Mouse (Mus musculus): ENCODE data around the gene Tmsb4x.

Tmsb4x gene

DNA sequence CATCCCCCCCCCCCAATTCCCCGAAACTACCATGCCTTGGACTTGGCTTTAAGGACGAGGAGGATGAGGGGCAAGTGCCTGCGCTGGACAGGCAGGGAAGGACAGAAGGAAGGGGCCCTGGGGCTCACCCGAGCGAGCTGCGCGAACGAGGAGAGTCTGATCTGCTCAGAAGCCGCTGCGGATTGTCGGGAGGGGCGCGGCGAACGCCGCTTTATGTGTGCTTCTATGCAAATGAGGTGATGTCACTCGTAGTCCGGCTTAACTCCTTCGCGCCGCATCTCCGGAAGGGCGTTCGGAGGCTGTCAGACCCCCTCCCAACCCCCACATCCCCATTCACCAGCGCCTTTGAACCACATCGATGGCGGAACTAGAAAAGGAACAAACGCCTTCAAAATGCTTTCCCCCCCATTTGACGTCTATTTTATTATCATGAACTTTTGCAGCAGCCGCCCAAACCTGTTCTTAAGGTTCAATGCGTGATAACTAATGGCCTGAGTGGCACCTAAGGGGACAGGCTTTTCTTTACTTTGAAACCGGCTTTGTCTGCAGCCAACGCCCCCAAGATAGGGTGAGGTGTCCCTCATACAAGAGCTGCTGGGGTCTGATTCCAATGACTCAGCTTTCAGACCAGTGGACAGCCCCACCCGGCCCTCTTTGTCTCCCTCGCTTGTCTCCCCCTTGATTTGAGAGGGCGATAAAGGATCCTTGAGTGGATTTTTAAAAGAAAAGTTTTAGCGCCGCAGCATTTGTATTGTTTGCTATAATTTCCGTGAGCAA lies at the start of gene Tmsb4x:
Gene Tmsb4x (minus strand): TSS at position 338 of the 777 bp plus-strand sequence.
- in situ Hi-C loops (cut with MboI, MseI) = no loop called here

DNA sequence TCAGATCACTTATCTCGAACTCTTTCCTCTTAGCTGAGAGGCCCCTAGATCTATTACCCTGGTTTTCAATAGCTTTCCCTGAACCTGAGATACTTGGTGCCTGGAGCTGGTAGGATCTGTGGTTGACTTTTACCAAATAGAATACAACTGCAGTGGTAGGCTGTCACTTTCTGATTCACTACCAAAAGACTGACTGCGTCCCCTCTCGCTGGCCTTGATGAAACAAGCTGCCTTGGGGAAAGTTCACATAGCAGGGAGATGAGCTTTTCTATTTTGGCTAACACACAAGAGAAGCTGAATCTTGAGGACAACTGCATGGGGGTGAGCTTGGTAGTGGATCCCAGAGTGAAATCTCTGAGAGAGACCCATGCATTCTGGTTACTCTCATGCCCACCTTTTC lies 32.6 kb upstream of the Tmsb4x start:
- in situ Hi-C loops (cut with MboI, MseI) = loop anchor here (5.0 to 25.0 kb wide), 2 partner anchors 44 to 1054 kb away; no protein-coding TSS in a partner anchor

DNA sequence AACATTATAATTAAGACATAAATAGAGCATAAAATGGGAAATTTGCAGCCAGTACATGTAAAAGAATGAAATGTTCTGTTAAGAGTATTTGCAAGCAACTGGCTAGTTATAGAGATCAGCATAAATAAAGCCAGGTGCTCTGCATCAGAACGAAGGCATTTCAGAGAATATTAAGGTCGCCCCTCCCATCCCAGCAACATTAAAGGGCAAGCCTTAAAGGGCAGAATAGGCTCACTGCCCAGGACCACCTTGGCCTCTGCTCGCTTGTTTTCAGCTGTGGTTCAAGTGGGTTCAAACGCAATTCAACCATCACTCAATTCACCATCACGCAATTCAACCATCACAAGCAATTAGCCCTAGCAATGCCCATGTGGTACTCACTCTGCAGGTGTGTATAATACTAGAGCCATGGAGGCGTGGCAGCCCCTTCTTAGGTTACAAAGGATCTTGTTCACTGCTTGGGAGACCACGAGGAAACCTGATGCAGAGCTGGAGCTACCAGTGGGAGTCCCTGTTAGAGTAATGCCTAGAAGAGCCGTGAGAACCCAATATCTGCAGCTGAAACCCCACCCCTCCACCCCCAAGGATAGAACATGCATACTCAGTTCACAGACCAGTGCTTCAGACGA lies 30.3 kb upstream of the Tmsb4x start:
- in situ Hi-C loops (cut with MboI, MseI) = loop anchor here (10.0 to 25.0 kb wide), 2 partner anchors 225 to 1052 kb away; no protein-coding TSS in a partner anchor

DNA sequence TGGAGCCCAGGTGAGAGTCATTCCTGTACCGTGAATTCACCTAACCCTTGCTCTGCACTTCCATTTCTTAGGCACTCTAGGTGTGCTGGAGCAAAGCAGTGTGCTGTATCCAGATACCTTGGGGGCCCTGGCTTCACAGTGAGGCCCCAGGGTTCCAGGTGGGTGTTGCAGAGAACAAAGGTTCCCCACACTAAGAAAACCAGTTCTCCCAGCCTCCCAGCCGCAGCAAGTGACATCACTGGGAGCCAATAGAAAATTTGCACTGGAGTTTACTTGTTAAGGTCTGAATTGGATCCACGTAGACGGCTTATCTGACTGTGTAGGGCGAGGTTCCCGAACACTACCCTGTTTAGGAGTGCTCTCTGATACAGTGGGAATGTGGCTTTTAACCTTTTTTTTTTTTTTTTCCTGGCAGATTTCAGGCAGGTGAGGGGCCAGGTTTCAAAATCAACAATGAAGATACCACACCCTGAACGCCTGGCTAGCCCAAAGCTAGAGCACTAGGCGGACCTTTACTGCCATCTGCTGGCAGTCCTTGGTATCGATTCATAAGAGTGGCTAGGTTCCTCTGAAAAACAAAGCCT lies 24.1 kb upstream of the Tmsb4x start:
- in situ Hi-C loops (cut with MboI, MseI) = loop anchor here (5.0 to 25.0 kb wide), 3 partner anchors 218 to 1046 kb away; no protein-coding TSS in a partner anchor

DNA sequence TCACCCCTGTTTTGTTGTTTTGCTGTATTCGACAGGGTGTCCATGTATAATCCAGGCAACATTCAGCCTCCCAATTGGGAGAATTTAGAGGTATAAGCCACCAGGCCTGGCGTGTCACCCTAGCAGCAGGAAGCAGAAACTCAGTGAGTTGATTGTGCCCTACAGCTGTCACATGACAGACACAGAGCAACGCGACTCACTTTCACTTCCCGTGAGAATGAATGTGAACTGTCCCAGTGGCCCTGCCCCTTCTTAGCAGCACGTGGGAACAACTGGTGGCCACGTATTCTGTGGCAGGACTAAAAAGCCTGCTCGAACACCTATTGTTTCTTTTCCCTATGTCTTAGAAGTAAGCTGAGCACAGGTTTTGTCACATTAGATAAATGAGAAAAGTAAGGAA lies 22.0 kb upstream of the Tmsb4x start:
- in situ Hi-C loops (cut with MboI, MseI) = loop anchor here (5.0 to 25.0 kb wide), 3 partner anchors 216 to 1044 kb away; no protein-coding TSS in a partner anchor

DNA sequence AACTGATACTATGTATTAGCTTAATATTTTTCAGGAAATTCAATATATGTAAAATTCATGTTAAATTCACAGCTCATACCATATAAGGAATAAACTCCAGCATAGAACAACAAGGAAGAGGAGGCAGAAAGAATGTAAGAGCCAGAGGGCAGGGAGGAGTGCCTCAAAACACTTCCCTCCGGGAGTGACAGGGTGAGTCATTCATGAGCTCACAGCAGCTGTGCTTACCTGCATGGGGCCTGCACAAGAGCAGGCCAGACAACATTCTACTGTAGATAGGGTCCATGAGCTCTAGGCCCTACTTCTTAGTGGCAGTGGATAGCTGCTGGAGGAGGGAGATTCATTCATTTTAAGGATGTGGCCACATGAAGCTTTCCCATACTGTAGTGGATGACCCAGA lies 20.7 kb upstream of the Tmsb4x start:
- in situ Hi-C loops (cut with MboI, MseI) = loop anchor here (5.0 to 25.0 kb wide), 3 partner anchors 215 to 1043 kb away; no protein-coding TSS in a partner anchor

DNA sequence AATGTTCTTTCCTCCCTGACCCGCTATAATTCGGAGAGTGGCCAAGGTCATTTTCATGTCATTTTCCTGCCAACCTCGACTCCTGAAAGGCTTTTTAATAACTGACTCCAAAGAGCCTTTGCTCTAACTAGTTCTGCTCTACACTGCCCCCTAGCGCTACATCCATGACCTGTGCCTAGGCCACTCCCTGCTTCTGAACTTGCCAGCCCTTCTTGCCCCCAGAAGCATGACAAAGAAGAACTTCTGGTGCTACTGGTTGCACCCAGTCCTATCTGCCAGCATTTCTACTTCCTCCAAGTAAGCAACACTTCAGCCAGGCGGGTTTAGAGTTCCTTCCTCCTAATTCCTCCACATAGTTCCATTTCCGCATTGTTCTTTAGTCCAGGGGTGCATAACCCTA lies 20.1 kb upstream of the Tmsb4x start:
- in situ Hi-C loops (cut with MboI, MseI) = loop anchor here (25.0 kb wide), 1 partner anchor 1042 kb away; no protein-coding TSS in a partner anchor

DNA sequence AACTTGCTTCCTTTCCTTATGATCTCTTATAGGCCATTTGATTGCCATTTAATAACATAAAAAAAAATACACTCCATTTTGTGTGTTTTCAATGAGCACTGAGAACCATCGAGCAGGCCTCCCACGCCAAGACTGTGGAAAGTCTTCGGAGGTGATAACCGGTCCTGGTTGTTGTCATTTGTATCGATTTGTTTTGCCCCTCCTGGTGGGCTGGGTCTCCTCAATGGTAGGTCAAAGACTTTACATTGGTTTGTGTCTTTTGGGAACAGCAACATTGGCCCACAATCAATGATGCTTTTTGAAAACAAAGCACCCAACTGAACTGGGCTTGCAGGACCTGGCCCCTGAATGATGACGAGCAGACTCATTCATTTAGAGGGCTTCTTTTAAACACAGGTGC lies 18.6 kb upstream of the Tmsb4x start:
- in situ Hi-C loops (cut with MboI, MseI) = loop anchor here (25.0 kb wide), 1 partner anchor 1040 kb away; no protein-coding TSS in a partner anchor

DNA sequence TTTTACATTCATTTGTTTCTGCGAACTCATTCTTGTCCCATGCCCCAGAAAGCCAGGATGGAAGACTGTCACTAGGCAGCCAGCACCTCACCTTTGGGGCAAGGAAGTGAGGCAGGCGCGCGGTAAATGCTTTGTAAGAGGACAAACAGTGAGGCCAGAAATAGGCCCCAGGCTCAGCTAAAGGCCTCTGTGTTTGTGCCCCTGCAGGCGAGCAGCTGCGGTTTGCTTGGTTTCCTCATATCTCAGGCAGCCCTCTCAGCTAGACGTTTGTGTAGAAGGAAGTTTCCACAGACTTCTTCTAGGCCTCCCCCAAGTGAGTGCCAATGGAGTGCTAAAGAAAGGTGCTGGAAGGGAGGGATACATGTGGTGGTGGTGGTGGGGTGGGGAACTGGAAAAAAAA lies 18.0 kb upstream of the Tmsb4x start:
- in situ Hi-C loops (cut with MboI, MseI) = loop anchor here (25.0 kb wide), 1 partner anchor 1040 kb away; no protein-coding TSS in a partner anchor

DNA sequence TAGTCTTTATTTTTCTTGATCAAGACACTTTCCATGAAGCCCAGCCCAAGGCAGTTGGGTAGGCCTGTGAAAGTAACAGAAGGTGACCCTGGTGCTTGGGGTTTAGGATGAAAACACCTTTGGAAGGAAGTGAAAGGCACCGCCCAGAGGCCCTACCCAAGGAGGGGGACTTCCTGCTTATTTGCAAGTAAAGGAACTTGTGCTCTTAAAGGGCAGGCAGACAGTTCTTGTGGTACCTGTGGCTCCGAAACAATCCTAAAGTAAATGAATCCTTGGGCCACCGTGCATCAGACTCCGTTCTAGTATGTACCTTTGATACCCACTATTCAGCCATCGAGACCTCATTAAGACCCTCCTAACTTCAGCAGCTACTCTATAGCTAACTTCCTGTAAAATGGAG lies 17.5 kb upstream of the Tmsb4x start:
- in situ Hi-C loops (cut with MboI, MseI) = loop anchor here (25.0 kb wide), 1 partner anchor 1039 kb away; no protein-coding TSS in a partner anchor

DNA sequence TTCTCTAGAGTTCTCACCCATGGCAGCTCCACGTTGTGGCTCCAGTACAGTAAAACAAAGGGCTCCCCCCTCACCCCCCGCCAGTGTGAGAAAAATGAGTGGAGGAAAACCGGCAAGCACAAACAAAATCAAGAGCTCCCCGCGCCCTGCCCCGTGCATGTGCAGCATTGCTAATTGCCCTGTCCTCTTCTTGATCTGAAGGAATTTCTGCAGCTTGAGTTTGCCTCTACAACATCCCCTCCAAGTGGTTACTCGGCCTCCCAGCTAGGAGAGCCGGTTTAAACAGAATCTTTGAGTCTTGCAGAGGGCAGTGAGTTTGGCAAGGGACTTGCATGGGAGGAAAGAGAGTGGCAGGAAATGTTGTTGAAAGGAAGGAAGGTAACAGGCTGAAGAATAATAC lies 3.6 kb upstream of the Tmsb4x start:
- in situ Hi-C loops (cut with MboI, MseI) = no loop called here

DNA sequence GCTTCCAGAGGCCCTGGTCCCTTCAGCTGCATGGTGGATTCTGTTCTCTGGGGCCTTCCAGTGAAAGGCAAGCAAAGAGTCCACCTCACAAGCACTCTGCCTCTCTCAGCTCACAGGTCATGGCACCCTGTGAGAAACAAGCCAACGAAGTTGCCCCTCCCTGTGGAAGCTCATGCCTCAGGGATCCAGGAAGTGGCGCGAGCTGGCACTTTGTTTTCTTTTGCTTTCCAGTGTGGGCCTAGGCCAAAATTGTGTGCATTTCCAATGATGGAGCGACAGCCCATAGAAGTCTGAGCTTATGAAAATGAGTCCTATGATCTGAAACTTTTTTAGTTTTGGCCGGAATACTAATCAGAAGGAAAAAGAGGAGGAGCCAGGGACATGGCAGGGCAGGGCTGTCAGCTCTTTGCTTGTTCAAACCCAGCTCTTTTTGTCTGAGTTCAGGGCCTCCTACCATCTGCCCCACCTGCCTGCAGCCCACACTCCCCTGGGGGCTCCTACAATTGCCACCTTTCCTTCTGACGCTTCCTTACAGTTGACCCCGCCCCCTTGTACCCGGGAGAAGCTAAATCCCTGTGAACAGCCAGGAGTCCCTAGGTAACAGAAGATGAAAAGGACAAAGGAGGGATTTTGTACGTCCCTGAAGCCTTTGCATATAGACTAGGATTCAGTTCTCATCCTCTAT lies 2.9 kb upstream of the Tmsb4x start:
- in situ Hi-C loops (cut with MboI, MseI) = no loop called here

DNA sequence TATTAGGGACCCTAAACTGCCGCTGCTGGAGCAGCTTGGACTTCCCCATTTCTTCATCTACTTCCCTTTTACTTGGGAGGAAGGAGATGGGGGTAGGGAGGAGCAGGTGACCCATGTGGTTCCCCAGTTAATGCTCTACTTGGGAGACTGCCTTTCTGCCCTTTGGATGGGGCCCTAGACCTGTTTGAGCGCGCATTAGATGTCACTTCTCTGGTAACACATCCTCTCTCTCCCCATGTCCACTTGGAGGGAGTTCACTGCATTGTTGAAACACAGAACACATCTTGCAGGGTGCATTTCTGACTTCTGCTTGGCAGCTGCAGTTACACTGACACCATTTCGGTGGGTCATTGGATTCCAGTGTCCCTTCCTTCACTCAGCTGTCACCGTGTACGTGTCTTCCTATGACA lies 1.2 kb upstream of the Tmsb4x start:
- in situ Hi-C loops (cut with MboI, MseI) = no loop called here

DNA sequence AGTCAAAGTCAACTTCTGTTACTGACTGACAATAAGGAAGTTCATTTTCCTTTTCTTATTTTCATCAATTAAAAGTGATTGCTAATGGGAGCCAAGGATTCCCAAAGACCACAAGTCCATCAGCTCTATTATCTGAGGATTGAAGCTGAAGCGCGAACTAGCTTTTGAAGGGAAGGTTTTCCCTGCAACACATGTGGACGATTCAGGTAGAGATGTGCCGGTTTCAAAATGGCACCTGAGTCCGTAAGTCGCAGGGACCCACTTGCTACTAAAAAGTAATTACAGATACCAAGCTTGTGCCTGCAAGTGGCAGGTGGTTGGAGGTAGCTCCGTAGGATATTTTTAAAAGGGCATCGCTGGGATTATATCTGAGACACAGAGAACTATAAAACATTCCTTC lies 713 bp upstream of the Tmsb4x start:
- in situ Hi-C loops (cut with MboI, MseI) = no loop called here

DNA sequence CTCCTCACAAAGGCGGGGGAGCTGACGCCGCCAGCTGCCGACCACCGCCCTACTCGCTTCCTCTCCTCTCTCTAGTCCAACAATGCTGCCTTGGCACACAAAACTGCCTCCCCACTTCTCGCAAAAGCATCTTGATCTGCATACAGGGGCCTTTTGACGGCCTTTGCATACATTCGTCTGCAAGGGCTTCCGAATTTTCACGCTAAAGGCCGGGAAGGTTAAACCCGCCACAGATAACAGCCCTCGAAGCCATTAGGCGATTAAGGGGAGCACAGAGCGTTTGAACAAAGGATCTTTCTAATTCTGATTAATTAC lies 652 bp downstream of the Tmsb4x start:
- in situ Hi-C loops (cut with MboI, MseI) = no loop called here

DNA sequence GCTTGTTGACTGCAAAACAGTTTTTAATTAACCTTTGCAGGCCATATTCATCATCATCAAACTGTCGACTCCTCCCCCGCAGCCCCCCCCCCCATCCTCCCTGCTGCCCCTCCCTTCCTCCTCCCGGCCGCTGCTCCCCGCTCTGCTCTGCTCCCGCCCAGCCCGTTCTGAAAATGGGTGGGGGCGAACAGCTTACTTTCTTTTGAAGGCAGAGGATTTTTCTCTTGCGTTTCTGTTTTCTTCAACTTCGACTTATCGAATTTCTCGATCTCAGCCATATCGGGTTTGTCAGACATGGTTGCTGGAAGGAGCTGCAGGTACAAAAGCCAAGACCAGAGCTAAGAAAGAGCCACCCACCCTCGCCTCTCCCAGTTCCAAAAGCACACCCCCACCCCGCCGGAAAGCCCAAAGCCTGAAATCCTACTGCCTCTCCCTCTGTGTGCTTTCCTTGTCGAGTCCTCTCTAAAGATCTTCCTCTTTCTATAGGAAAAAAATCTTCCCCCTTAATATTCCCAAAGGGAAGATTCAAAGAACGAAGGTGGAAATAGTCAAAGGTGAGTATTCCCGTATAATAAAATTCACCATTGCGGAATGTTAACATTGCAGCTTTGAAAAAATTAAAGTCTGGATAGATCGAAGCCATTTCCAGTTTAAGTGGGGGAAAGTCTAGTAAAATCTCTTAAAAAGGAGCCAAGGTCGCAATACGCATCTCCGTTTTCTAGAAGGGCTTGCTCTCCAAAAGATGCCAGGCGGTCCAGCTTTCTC lies 1.2 kb downstream of the Tmsb4x start:
- in situ Hi-C loops (cut with MboI, MseI) = no loop called here

DNA sequence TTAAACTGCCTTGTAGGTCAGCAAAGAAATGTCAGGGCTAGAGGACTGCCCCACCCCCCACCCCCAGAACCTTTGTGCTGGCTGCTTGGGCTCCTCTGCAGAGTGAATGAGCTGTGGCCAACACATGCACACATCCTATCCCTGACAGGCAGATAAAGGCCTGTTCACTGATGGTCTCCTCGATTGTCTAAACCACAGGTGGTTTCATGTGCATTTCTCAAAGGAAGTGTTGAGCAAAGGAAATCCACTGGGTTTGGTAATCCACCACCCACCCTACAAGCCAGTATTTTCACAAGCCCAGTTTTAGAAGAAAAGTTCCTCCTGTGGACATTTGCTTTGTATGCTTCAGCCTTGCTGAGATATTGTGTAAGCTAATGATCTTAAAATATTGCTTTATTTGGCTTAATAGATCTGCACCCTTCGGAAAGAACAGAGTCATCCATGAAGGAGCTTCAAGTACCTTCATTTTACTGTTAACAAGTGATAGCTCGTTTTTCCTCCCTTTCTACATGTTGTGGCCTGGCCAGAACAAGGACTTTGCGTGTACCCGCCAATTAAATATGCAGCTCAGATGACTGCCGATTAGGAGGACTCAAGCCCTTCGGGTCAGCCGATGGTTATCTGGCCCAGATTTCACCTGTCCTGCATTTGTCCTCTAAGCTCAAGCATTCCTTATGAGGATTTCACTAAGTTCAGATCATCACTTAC lies 3.1 kb downstream of the Tmsb4x start:
- in situ Hi-C loops (cut with MboI, MseI) = no loop called here

DNA sequence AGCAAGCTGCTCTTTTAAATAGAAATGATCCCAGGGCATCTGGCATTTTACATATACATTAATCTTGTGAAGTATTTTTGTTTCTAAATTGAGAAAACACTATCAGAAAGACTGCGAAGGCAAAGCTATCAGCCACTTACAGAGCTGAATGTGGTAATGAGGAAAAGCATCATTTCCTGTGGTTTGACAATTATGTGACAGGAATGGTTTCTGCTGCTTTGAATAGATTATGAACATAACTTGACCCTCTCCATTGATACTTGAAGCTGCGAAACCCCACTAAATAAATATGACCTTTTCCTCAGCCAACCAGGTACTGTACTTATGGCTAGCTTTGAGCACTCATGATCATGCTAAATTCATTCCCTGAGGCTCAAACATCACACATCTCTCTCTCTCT lies 7.8 kb downstream of the Tmsb4x start:
- in situ Hi-C loops (cut with MboI, MseI) = no loop called here

DNA sequence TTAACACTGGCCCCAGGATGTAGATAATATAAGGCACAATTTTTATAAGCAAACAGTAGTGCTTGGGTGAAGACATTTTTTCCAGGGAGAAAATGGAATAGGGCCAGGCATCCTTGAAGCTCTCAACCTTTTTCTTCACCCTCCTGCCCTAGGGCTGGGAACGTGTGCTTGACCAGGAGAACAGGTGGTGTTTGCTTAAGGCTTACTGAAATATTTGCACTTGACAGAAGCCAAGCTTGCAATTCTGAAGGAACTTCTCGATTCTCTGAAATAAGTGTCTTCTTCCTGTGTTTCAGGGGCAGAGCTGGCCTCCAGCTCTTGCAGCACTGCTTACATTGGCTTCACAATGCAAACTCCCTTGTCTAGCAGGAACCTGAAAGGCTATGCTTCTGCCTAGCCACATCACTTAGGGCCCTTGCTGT lies 13.9 kb downstream of the Tmsb4x start:
- in situ Hi-C loops (cut with MboI, MseI) = loop anchor here (5.0 kb wide), 2 partner anchors 47 to 83 kb away; no protein-coding TSS in a partner anchor

DNA sequence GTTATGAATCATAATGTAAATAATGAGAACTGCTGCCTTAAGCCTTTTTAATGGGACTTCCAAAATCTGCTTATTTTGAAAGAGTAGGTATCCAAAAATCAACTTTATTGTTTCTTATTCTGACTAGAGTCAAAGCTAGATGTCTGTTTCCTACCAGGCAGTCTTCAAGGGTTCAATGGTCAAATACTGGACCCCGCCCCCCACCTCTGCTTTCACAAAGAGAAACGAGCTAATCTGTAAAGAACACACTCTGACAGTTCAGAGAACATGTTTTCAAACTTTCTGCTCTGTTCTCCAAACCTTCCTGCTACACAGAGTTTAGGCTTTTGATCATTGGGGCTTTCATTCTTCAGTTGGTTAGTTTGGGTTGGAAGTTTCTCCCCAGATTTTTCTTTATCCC lies 22.8 kb downstream of the Tmsb4x start:
- in situ Hi-C loops (cut with MboI, MseI) = no loop called here
